Mouse (Mus musculus) liver, embryonic 11.5 days (tissue): ENCODE results near the gene Pde4b. TPM values are rescaled to one million over a fixed set of nuclear protein-coding genes. Genes with fewer than 3 reads are reported as not detected.

Source experiments
- ATAC-seq: fragments of 200-750 bp; cut with Nextera tagmentation; replicated peaks from 2 replicates; pipeline ENCODE4 v1.8.0; 2017; ENCODE audit warnings: moderate number of reproducible peaks, mild to moderate bottlenecking, moderate TSS enrichment, moderate library complexity; ENCODE audit not compliant: low FRiP score
- DNase-seq: peaks from one replicate; pipeline ENCODE4 v3.0.0-alpha.2; 2017; ENCODE audit warnings: low spot score
- H3K27ac ChIP-seq: fragments of 300-500 bp; sonication (generic); 2 replicates; pipeline ENCODE4 v1.5.1; 2014; ENCODE audit warnings: mild to moderate bottlenecking, low read depth, low read length, control low read depth
- H3K27me3 ChIP-seq: fragments of 300-500 bp; sonication (generic); replicated peaks from 2 replicates; pipeline ENCODE4 v1.6.1; 2014; ENCODE audit warnings: low read length, mixed read lengths; ENCODE audit not compliant: control insufficient read depth, insufficient read depth
- H3K36me3 ChIP-seq: fragments of 300-500 bp; sonication (generic); 2 replicates; pipeline ENCODE4 v1.6.1; 2014; ENCODE audit warnings: mild to moderate bottlenecking, low read length, moderate library complexity, mixed read lengths; ENCODE audit not compliant: control insufficient read depth, insufficient read depth
- H3K4me1 ChIP-seq: fragments of 300-500 bp; sonication (generic); replicated peaks from 2 replicates; pipeline ENCODE4 v1.6.1; 2014; ENCODE audit warnings: low read length, mixed read lengths; ENCODE audit not compliant: control insufficient read depth, insufficient read depth
- H3K4me2 ChIP-seq: fragments of 300-500 bp; sonication (generic); 2 replicates; pipeline ENCODE4 v1.6.1; 2014; ENCODE audit warnings: mild to moderate bottlenecking, control low read depth, moderate library complexity
- H3K4me3 ChIP-seq: fragments of 300-500 bp; sonication (generic); 2 replicates; pipeline ENCODE4 v1.5.1; 2014; ENCODE audit warnings: low read depth, low read length, control low read depth
- H3K9ac ChIP-seq: fragments of 300-500 bp; sonication (generic); 2 replicates; pipeline ENCODE4 v1.6.1; 2014; ENCODE audit warnings: low read depth, low read length, control low read depth
- H3K9me3 ChIP-seq: fragments of 300-500 bp; sonication (generic); 2 replicates; pipeline ENCODE4 v1.6.1; 2016; ENCODE audit warnings: low read length, inconsistent platforms, mixed read lengths; ENCODE audit not compliant: control insufficient read depth
- WGBS: fragments of 180-500 bp; shearing (Covaris S2); extraction: QIAGEN DNeasy Blood & Tissue Kit; methylation state at CpG from one replicate; pipeline ENCODE4 v1.1.7; 2014; 5-methylcytosine and 5-hydroxymethylcytosine counted together
- polyA plus RNA-seq: library from polyadenylated mRNA; unstranded; fragments of >200 nt; fragmentation: Nextera tagmentation; extraction: Ambion mirVana; gene quantifications from 2 replicates; pipeline ENCODE4 v1.2.1, GENCODE M21; 2014

The Pde4b gene
- polyA plus RNA-seq, 1 experiment from 2014 or later, result 9.2 TPM

GRCm38 (mm10) chr4:102321340-102321739, 234.0 kb downstream of the Pde4b start:
- ATAC-seq, result no peak
- H3K9me3 ChIP-seq, result no peaks in the 10 kb centered on the region
- no peak for DNase-seq

GRCm38 (mm10) chr4:102332386-102332785, 245.0 kb downstream of the Pde4b start:
- H3K9ac ChIP-seq, result no peak overlapping the region
- no peaks in the 10 kb centered on the region for H3K9me3 ChIP-seq
- H3K36me3 ChIP-seq, result no peaks in the 10 kb centered on the region
- DNase-seq (no peak), ATAC-seq (no peak)
- no peaks in the 10 kb centered on the region for H3K4me1 ChIP-seq
- no peak overlapping the region for H3K27ac ChIP-seq
- no peaks in the 10 kb centered on the region for H3K27me3 ChIP-seq
- no peak overlapping the region for H3K4me2 ChIP-seq
- no peak overlapping the region for H3K4me3 ChIP-seq
- 81% methylated on average over 2 of the region's 2 CpGs for WGBS

More at GRCm38 (mm10) chr4:102321340-102321739, 234.0 kb downstream of the Pde4b start:
- 54% methylated on average over 3 of the region's 3 CpGs for WGBS
- no peaks in the 10 kb centered on the region for H3K27me3 ChIP-seq
- no peak overlapping the region for H3K9ac ChIP-seq
- no peaks in the 10 kb centered on the region for H3K36me3 ChIP-seq
- no peaks in the 10 kb centered on the region for H3K4me1 ChIP-seq
- H3K4me3 ChIP-seq, result no peak overlapping the region
- no peak overlapping the region for H3K27ac ChIP-seq
- H3K4me2 ChIP-seq, result no peak overlapping the region

GRCm38 (mm10) chr4:102332885-102333284, 245.5 kb downstream of the Pde4b start:
- H3K4me2 ChIP-seq, result no peak overlapping the region
- no peaks in the 10 kb centered on the region for H3K36me3 ChIP-seq
- H3K4me1 ChIP-seq, result no peaks in the 10 kb centered on the region
- no peaks in the 10 kb centered on the region for H3K9me3 ChIP-seq
- H3K27me3 ChIP-seq, result no peaks in the 10 kb centered on the region
- no peak overlapping the region for H3K9ac ChIP-seq
- H3K4me3 ChIP-seq, result no peak overlapping the region
- ATAC-seq (no peak), DNase-seq (no peak)
- no peak overlapping the region for H3K27ac ChIP-seq
- WGBS, result 74% methylated on average over 4 of the region's 4 CpGs

GRCm38 (mm10) chr4:102346911-102347492, 259.7 kb downstream of the Pde4b start:
- DNase-seq (no peak), ATAC-seq (no peak)
- no peaks in the 10 kb centered on the region for H3K9me3 ChIP-seq
- no peak overlapping the region for H3K27ac ChIP-seq
- no peak overlapping the region for H3K4me2 ChIP-seq
- H3K27me3 ChIP-seq, result no peaks in the 10 kb centered on the region
- no peaks in the 10 kb centered on the region for H3K36me3 ChIP-seq
- H3K4me3 ChIP-seq, result no peak overlapping the region
- no peaks in the 10 kb centered on the region for H3K4me1 ChIP-seq
- WGBS, result 73% methylated on average over 4 of the region's 4 CpGs
- H3K9ac ChIP-seq, result no peak overlapping the region

GRCm38 (mm10) chr4:102351476-102352475, 264.4 kb downstream of the Pde4b start:
- no peaks in the 10 kb centered on the region for H3K9me3 ChIP-seq
- 86% methylated on average over 1 of the region's 1 CpGs for WGBS
- DNase-seq (no peak), ATAC-seq (no peak)
- H3K4me1 ChIP-seq, result no peaks in the 10 kb centered on the region
- no peak overlapping the region for H3K9ac ChIP-seq
- no peaks in the 10 kb centered on the region for H3K36me3 ChIP-seq
- no peak overlapping the region for H3K4me3 ChIP-seq
- no peaks in the 10 kb centered on the region for H3K27me3 ChIP-seq
- H3K27ac ChIP-seq, result no peak overlapping the region
- H3K4me2 ChIP-seq, result no peak overlapping the region

GRCm38 (mm10) chr4:102353641-102354403, 266.5 kb downstream of the Pde4b start:
- Histone ChIP-seq H3K4me1 (no peaks in the 10 kb centered on the region), H3K27ac (no peak overlapping the region), H3K4me2 (no peak overlapping the region), H3K36me3 (no peaks in the 10 kb centered on the region), H3K27me3 (no peaks in the 10 kb centered on the region), H3K4me3 (no peak overlapping the region), H3K9ac (no peak overlapping the region), H3K9me3 (no peaks in the 10 kb centered on the region)
- DNase-seq (no peak), ATAC-seq (no peak)
- 83% methylated on average over 3 of the region's 3 CpGs for WGBS

GRCm38 (mm10) chr4:102368105-102368735, 280.9 kb downstream of the Pde4b start:
- Histone ChIP-seq H3K9ac (no peak overlapping the region), H3K4me1 (no peaks in the 10 kb centered on the region), H3K4me3 (no peak overlapping the region), H3K9me3 (no peaks in the 10 kb centered on the region), H3K27me3 (no peaks in the 10 kb centered on the region), H3K4me2 (no peak overlapping the region), H3K27ac (no peak overlapping the region), H3K36me3 (no peaks in the 10 kb centered on the region)
- DNase-seq (no peak), ATAC-seq (no peak)
- WGBS, result 50% methylated on average over 9 of the region's 9 CpGs

GRCm38 (mm10) chr4:102374614-102375013, 287.3 kb downstream of the Pde4b start:
- no peaks in the 10 kb centered on the region for H3K4me1 ChIP-seq
- H3K27me3 ChIP-seq, result no peaks in the 10 kb centered on the region
- H3K4me3 ChIP-seq, result no peak overlapping the region
- H3K9ac ChIP-seq, result no peak overlapping the region
- no peak overlapping the region for H3K27ac ChIP-seq
- ATAC-seq, result no peak
- no peak for DNase-seq
- H3K9me3 ChIP-seq, result no peaks in the 10 kb centered on the region
- 75% methylated on average over 5 of the region's 5 CpGs for WGBS
- H3K36me3 ChIP-seq, result no peaks in the 10 kb centered on the region
- no peak overlapping the region for H3K4me2 ChIP-seq
